Mouse (Mus musculus) neural tube, embryonic 12.5 days (tissue): ENCODE measurements around the gene Scube2. TPM values are rescaled to one million over a fixed set of nuclear protein-coding genes. Genes with fewer than 3 reads are reported as not detected.

Experiments used
- ATAC-seq: fragments of 200-750 bp; cut with Nextera tagmentation; 2 replicates; pipeline ENCODE4 v1.8.0; 2017; ENCODE audit warnings: low read depth, mild to moderate bottlenecking, moderate TSS enrichment, moderate library complexity; ENCODE audit not compliant: low FRiP score
- H3K27ac ChIP-seq: fragments of 300-500 bp; sonication (generic); 2 replicates; pipeline ENCODE4 v1.5.1; 2016
- H3K27me3 ChIP-seq: fragments of 300-500 bp; sonication (generic); replicated peaks from 2 replicates; pipeline ENCODE4 v1.6.1; 2016; ENCODE audit warnings: mild to moderate bottlenecking
- H3K36me3 ChIP-seq: fragments of 300-500 bp; sonication (generic); 2 replicates; pipeline ENCODE4 v1.6.1; 2016; ENCODE audit warnings: mild to moderate bottlenecking
- H3K4me1 ChIP-seq: fragments of 300-500 bp; sonication (generic); 2 replicates; pipeline ENCODE4 v1.6.1; 2016
- H3K4me2 ChIP-seq: fragments of 300-500 bp; sonication (generic); replicated peaks from 2 replicates; pipeline ENCODE4 v1.6.1; 2016; ENCODE audit warnings: mild to moderate bottlenecking
- H3K4me3 ChIP-seq: fragments of 300-500 bp; sonication (generic); 2 replicates; pipeline ENCODE4 v1.5.1; 2016
- H3K9ac ChIP-seq: fragments of 300-500 bp; sonication (generic); 2 replicates; pipeline ENCODE4 v1.6.1; 2016; ENCODE audit warnings: mild to moderate bottlenecking
- H3K9me3 ChIP-seq: fragments of 300-500 bp; sonication (generic); 2 replicates; pipeline ENCODE4 v1.6.1; 2016; ENCODE audit warnings: mild to moderate bottlenecking
- WGBS: fragments of 180-500 bp; shearing (Covaris S2); methylation state at CpG from one replicate; pipeline ENCODE4 v1.1.7; 2016; 5-methylcytosine and 5-hydroxymethylcytosine counted together
- polyA plus RNA-seq: library from polyadenylated mRNA; unstranded; fragments of >200 nt; fragmentation: Nextera tagmentation; extraction: Ambion mirVana; gene quantifications from 2 replicates; pipeline ENCODE4 v1.2.1, GENCODE M21; 2016

The Scube2 gene
- polyA plus RNA-seq, 1 experiment from 2014 or later, result 13.1 TPM

DNA sequence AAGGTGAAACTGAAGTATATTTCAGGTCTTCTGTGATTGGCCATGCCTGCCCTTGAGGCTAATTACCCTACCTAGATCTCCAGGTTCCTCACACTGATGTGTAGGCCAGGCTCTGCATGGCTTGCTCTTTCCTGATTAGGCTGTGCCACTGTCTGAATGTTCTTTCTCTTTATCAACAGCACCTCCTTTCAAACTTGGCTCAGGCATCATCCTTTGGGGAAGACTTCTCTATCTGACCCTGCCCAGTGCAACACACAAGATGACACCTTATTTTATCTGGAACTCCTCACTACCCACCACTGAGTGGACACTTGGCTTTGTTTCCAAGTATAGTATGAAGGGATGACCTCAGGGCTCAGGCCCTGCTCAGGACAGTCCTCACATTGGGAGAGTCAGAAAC lies 47.5 kb downstream of the Scube2 start:
- H3K36me3 ChIP-seq, result no peaks in the 10 kb centered on the region
- H3K27ac ChIP-seq, result no peak overlapping the region
- H3K9ac ChIP-seq, result no peak overlapping the region
- no peaks in the 10 kb centered on the region for H3K27me3 ChIP-seq
- ATAC-seq, result no peak
- H3K9me3 ChIP-seq, result no peaks in the 10 kb centered on the region
- peaks cover 20% of the 10 kb centered on the region for H3K4me1 ChIP-seq
- H3K4me3 ChIP-seq, result no peak overlapping the region
- H3K4me2 ChIP-seq, result no peak overlapping the region

- no peak overlapping the region for H3K9ac ChIP-seq
- no peaks in the 10 kb centered on the region for H3K9me3 ChIP-seq
- H3K4me3 ChIP-seq, result no peak overlapping the region
- H3K4me1 ChIP-seq, result peaks cover 23% of the 10 kb centered on the region
- no peaks in the 10 kb centered on the region for H3K27me3 ChIP-seq
- peak overlapping the region; percentile 62; the same call in 1 of the 2 replicates for H3K27ac ChIP-seq
- no peak overlapping the region for H3K4me2 ChIP-seq
- peak; percentile 86 for ATAC-seq
- 11% methylated on average over 4 of the region's 4 CpGs for WGBS
- peaks cover 11% of the 10 kb centered on the region; the same call in 1 of the 2 replicates for H3K36me3 ChIP-seq
These were observed 51.9 kb downstream of the Scube2 start for GRCm38 (mm10) chr7:109813330-109814140.

DNA sequence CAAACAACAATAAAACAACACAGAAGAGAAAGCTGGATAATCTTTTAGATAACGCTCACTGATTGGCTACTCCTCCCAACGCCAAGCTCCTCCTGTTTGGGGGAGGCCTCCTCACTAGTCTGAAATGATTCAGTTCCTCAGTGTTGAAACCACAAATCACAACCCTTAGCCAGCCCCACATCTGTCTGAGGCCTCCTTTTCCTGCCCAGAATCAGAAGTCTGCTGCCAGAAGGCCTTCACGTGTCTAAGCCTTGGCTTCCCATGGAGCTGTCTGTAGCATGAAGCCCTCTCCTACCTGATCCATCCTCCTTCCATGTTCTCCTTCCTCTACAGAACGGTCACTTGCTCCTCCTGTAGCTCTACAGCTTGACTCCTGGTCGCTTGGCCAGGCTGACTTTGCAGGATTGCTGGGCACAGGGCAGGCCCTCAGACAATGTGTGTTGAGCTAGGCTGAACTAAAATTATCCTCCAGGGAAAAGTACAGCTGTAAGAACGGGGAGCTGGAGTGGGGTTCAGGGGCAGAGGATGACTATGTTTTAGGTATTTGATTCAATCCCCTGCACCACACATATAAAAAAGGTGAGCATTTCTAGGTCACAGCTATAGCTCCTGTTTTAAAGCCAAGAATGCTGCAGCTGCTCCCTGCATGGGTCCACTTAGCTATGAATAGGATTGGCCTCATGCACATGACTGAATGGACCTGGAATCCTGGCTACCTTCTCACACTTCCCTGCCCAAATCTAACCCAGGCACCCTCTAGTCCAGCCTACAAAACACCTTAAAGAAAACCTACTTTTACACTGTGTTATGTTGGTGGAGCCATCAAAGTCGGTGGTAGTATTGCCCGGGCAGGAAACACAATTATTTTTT lies 57.6 kb downstream of the Scube2 start:
- no peak overlapping the region for H3K4me3 ChIP-seq
- H3K27me3 ChIP-seq, result no peaks in the 10 kb centered on the region
- no peak overlapping the region for H3K9ac ChIP-seq
- no peaks in the 10 kb centered on the region for H3K9me3 ChIP-seq
- ATAC-seq, result no peak
- H3K4me1 ChIP-seq, result peaks cover 3% of the 10 kb centered on the region; the same call in 1 of the 2 replicates
- peaks cover 14% of the 10 kb centered on the region; the same call in 1 of the 2 replicates for H3K36me3 ChIP-seq
- 85% methylated on average over 8 of the region's 8 CpGs for WGBS
- H3K4me2 ChIP-seq, result no peak overlapping the region
- no peak overlapping the region for H3K27ac ChIP-seq

DNA sequence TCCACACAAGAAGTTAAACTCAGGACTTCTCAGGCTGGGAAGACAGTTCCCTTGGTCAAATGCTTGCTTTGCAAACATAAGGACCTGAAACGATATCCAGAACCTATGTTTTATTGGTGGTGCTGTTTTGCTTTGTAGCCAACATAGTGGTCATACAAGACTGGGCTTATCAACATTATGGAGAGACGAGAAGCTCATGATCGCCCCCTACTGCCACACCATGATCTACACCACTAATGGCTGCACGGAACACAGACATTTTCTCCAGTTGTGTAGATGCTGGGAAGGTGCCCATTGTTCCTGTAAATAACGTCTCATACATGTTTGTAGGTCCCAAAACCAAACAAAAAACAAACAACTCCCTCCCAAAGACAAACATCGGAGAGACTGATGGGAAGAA lies 60.6 kb downstream of the Scube2 start:
- Histone ChIP-seq H3K4me3 (no peak overlapping the region), H3K4me2 (no peak overlapping the region), H3K4me1 (no peaks in the 10 kb centered on the region), H3K9me3 (no peaks in the 10 kb centered on the region), H3K27me3 (no peaks in the 10 kb centered on the region), H3K27ac (no peak overlapping the region), H3K36me3 (peaks cover 9% of the 10 kb centered on the region; the same call in 1 of the 2 replicates), H3K9ac (no peak overlapping the region)
- no peak for ATAC-seq
- WGBS, result 69% methylated on average over 6 of the region's 6 CpGs

DNA sequence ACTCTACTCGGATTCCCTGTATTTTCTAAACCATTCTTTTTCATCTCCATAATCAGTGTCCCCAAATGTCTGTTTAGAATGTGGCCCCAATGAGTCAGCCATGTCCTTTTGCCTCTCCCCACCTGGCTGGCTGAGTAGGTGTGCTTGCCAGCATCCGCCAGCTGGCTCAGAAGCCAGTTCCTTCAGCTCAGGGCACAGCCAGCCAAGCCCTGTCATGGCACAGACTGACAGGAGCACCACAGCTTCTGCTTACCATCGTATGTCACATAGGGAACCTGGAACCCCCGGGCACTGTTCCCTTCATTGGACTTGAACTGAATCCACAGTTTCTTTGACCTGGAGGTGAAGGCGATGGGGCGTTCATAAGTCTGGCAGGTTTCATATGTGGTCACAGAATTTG lies 61.1 kb downstream of the Scube2 start:
- 90% methylated on average over 6 of the region's 6 CpGs for WGBS
- Histone ChIP-seq H3K27me3 (no peaks in the 10 kb centered on the region), H3K9ac (no peak overlapping the region)

GRCm38 (mm10) chr7:109803516-109803915 lies 62.0 kb downstream of the Scube2 start:
- Histone ChIP-seq H3K4me1 (no peaks in the 10 kb centered on the region), H3K36me3 (peaks cover 3% of the 10 kb centered on the region; the same call in 1 of the 2 replicates), H3K4me2 (no peak overlapping the region), H3K27ac (no peak overlapping the region), H3K27me3 (no peaks in the 10 kb centered on the region), H3K4me3 (no peak overlapping the region), H3K9me3 (no peaks in the 10 kb centered on the region), H3K9ac (no peak overlapping the region)
- ATAC-seq, result no peak
- WGBS, result 88% methylated on average over 1 of the region's 1 CpGs

More for the DNA sequence above, 61.1 kb downstream of the Scube2 start:
- H3K4me1 ChIP-seq, result no peaks in the 10 kb centered on the region
- H3K4me2 ChIP-seq, result no peak overlapping the region
- no peak overlapping the region for H3K4me3 ChIP-seq
- peaks cover 8% of the 10 kb centered on the region; the same call in 1 of the 2 replicates for H3K36me3 ChIP-seq
- no peak overlapping the region for H3K27ac ChIP-seq
- ATAC-seq, result no peak
- H3K9me3 ChIP-seq, result no peaks in the 10 kb centered on the region

GRCm38 (mm10) chr7:109800626-109801025 lies 64.9 kb downstream of the Scube2 start:
- WGBS, result 89% methylated on average over 4 of the region's 4 CpGs
- H3K4me2 ChIP-seq, result no peak overlapping the region
- H3K36me3 ChIP-seq, result no peaks in the 10 kb centered on the region; the same call in 1 of the 2 replicates
- no peaks in the 10 kb centered on the region for H3K9me3 ChIP-seq
- H3K27me3 ChIP-seq, result no peaks in the 10 kb centered on the region
- H3K4me1 ChIP-seq, result no peaks in the 10 kb centered on the region
- no peak overlapping the region for H3K27ac ChIP-seq
- no peak overlapping the region for H3K4me3 ChIP-seq
- ATAC-seq, result no peak
- no peak overlapping the region for H3K9ac ChIP-seq

- no peaks in the 10 kb centered on the region; the same call in 1 of the 2 replicates for H3K36me3 ChIP-seq
- H3K27ac ChIP-seq, result no peak overlapping the region
- H3K4me2 ChIP-seq, result no peak overlapping the region
- 92% methylated on average over 11 of the region's 11 CpGs for WGBS
- no peaks in the 10 kb centered on the region for H3K4me1 ChIP-seq
- H3K4me3 ChIP-seq, result no peak overlapping the region
- no peaks in the 10 kb centered on the region for H3K27me3 ChIP-seq
- H3K9me3 ChIP-seq, result no peaks in the 10 kb centered on the region
- no peak overlapping the region for H3K9ac ChIP-seq
- no peak for ATAC-seq
These were observed 66.3 kb downstream of the Scube2 start for GRCm38 (mm10) chr7:109799168-109799567.

DNA sequence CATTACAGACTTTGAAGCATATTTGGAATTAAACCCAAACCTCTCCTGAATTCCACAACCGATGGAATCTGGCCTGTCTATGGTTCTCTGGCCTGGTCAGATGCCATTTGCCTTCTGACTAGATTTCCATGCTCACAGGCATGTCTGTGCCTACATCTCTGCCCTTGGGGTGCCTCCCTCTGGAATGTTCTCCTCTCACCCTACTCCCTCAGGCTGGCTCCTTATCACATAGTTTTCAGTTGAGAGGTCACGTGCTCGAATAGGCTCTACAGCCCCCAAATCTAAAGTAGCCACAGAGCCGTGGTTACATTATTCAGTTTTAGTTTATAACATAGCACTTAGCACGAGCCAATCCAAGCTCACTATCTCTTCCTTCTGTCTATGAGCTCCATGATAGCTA lies 69.9 kb downstream of the Scube2 start:
- WGBS, result 88% methylated on average over 5 of the region's 5 CpGs
- Histone ChIP-seq H3K36me3 (no peaks in the 10 kb centered on the region; the same call in 1 of the 2 replicates), H3K4me1 (no peaks in the 10 kb centered on the region), H3K4me3 (no peak overlapping the region), H3K9me3 (no peaks in the 10 kb centered on the region), H3K4me2 (no peak overlapping the region), H3K27me3 (no peaks in the 10 kb centered on the region), H3K27ac (no peak overlapping the region), H3K9ac (no peak overlapping the region)
- ATAC-seq, result no peak

DNA sequence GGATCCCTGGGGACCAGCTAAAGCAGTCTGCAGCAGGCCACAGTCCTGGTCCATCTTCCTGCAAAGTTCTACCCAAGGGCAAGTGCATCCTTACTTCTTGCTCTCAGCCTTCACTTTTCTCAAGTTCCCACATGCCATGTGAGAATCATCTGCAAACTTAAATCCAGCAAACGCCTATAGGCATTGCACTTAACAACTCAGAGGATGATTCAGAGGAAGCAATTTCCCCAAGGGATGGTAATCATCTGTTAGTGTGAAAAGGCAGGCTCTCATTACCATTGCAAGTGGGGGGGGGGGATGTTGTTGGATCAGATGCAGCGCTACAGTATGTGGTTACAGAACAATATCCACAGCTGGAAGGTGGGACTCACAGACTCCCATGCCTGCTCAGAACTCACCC lies 70.9 kb downstream of the Scube2 start:
- Histone ChIP-seq H3K4me2 (no peak overlapping the region), H3K4me1 (no peaks in the 10 kb centered on the region), H3K27ac (no peak overlapping the region), H3K9ac (no peak overlapping the region), H3K9me3 (no peaks in the 10 kb centered on the region), H3K27me3 (no peaks in the 10 kb centered on the region), H3K36me3 (no peaks in the 10 kb centered on the region), H3K4me3 (no peak overlapping the region)
- 63% methylated on average over 2 of the region's 2 CpGs for WGBS
- ATAC-seq, result no peak

- Histone ChIP-seq H3K4me2 (no peak overlapping the region), H3K4me1 (no peaks in the 10 kb centered on the region), H3K4me3 (no peak overlapping the region), H3K9me3 (no peaks in the 10 kb centered on the region), H3K36me3 (no peaks in the 10 kb centered on the region), H3K27me3 (no peaks in the 10 kb centered on the region), H3K27ac (no peak overlapping the region), H3K9ac (no peak overlapping the region)
- no peak for ATAC-seq
- WGBS, result 73% methylated on average over 2 of the region's 2 CpGs
These were observed 72.7 kb downstream of the Scube2 start for GRCm38 (mm10) chr7:109792759-109793158.

DNA sequence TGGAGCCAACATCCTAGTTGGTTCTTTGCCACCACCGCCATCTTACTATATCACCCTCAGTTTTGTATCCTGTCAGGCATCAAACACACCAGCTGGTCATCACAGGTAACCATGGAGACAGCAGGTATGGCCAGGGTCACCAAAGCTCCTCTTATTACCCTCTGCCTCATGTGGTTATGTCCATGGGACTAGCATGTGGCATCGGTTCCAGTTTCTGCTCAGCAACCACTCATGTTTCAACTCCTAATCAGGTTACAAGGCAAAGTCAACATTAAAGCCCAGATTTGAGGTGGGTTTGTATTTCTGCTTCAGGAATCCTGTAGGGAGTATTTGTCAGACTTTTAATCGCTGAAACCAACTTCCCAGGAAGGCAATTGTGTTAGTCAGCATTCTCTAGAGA lies 74.7 kb downstream of the Scube2 start:
- Histone ChIP-seq H3K4me3 (no peak overlapping the region), H3K4me1 (no peaks in the 10 kb centered on the region), H3K4me2 (no peak overlapping the region), H3K36me3 (no peaks in the 10 kb centered on the region), H3K27me3 (no peaks in the 10 kb centered on the region), H3K27ac (no peak overlapping the region), H3K9ac (no peak overlapping the region), H3K9me3 (no peaks in the 10 kb centered on the region)
- 82% methylated on average over 3 of the region's 3 CpGs for WGBS
- no peak for ATAC-seq
